Mouse (Mus musculus) CH12.LX (cell line): Measurements from ENCODE around the gene Npy4r. TPM values are rescaled to one million over a fixed set of nuclear protein-coding genes. Genes with fewer than 3 reads are reported as not detected.

Source experiments
- DNase-seq: peaks from one replicate; pipeline ENCODE4 v3.0.0-alpha.2; 2013; ENCODE audit errors: extremely low read depth
- H3K27ac ChIP-seq: 2 replicates; pipeline ENCODE4 v1.5.1; 2012; ENCODE audit warnings: low read depth, mild to moderate bottlenecking, control low read depth, moderate library complexity; ENCODE audit not compliant: insufficient read depth
- H3K27me3 ChIP-seq: replicated peaks from 2 replicates; pipeline ENCODE3; 2012; ENCODE audit warnings: inconsistent platforms
- H3K36me3 ChIP-seq, 2 experiments: replicated peaks in 1 of 2; 2 replicates each; pipeline versions ENCODE3 to v1.6.1; 2012; ENCODE audit warnings: inconsistent platforms in 1 of 2, low read length in 1 of 2, mild to moderate bottlenecking in 1 of 2, mixed read lengths in 1 of 2, moderate library complexity in 1 of 2; ENCODE audit not compliant: control insufficient read depth in 1 of 2, insufficient read depth in 1 of 2
- H3K4me1 ChIP-seq, 2 experiments: 2 replicates each; pipeline ENCODE4 v1.6.1; 2012; ENCODE audit warnings: inconsistent platforms in 1 of 2, moderate library complexity in 1 of 2; ENCODE audit not compliant: insufficient read depth in 2 of 2, control insufficient read depth in 1 of 2
- H3K4me2 ChIP-seq: 2 replicates; pipeline ENCODE4 v1.6.1; 2012; ENCODE audit warnings: low read depth, mild to moderate bottlenecking, control low read depth; ENCODE audit not compliant: poor library complexity, insufficient read depth, severe bottlenecking
- H3K4me3 ChIP-seq, 3 experiments: fragments of 150-350 bp in 1 of 3; sonication (generic) in 1 of 3; replicated peaks in 1 of 3; 2 replicates each; pipeline versions ENCODE3 to v1.5.1; 2011 to 2012; ENCODE audit warnings: low read depth in 2 of 3, low read length in 2 of 3, mild to moderate bottlenecking in 2 of 3, moderate library complexity in 2 of 3, control low read depth in 1 of 3, improper control_type of control experiment in 1 of 3, inconsistent platforms in 1 of 3, mixed read lengths in 1 of 3; ENCODE audit not compliant: poor library complexity in 1 of 3
- H3K79me2 ChIP-seq: replicated peaks from 2 replicates; pipeline ENCODE4 v1.6.1; 2012; ENCODE audit warnings: mild to moderate bottlenecking, moderate library complexity; ENCODE audit not compliant: control insufficient read depth, poor library complexity, insufficient read depth, severe bottlenecking; ENCODE audit errors: extremely low read depth
- H3K9ac ChIP-seq: 2 replicates; pipeline ENCODE4 v1.6.1; 2012; ENCODE audit warnings: low read depth, mild to moderate bottlenecking, control low read depth, moderate library complexity; ENCODE audit not compliant: insufficient read depth
- H3K9me3 ChIP-seq: replicated peaks from 2 replicates; pipeline ENCODE3; 2012; ENCODE audit warnings: low read length, inconsistent platforms, mixed read lengths
- CHD1 ChIP-seq: IDR thresholded peaks from 2 replicates; pipeline ENCODE4 v1.6.1; 2012; ENCODE audit warnings: low read depth, low read length, improper control_type of control experiment, inconsistent platforms
- EP300 ChIP-seq: IDR thresholded peaks from 2 replicates; pipeline ENCODE4 v1.6.1; 2011; ENCODE audit warnings: low read length, improper control_type of control experiment
- JUN ChIP-seq: IDR thresholded peaks from 2 replicates; pipeline ENCODE4 v1.6.1; 2011; ENCODE audit warnings: low read depth, mild to moderate bottlenecking, low read length, improper control_type of control experiment, moderate library complexity; ENCODE audit not compliant: insufficient read depth
- KAT2A ChIP-seq: IDR thresholded peaks from 2 replicates; pipeline ENCODE4 v1.6.1; 2012; ENCODE audit warnings: low read length, improper control_type of control experiment, inconsistent platforms; ENCODE audit not compliant: insufficient replicate concordance
- POLR2AphosphoS2 ChIP-seq: IDR thresholded peaks from 2 replicates; pipeline ENCODE4 v1.6.1; 2011; ENCODE audit warnings: low read depth, low read length, improper control_type of control experiment
- RCOR1 ChIP-seq: conservative IDR thresholded peaks from 2 replicates; pipeline ENCODE4 v1.6.1; 2012; ENCODE audit warnings: low read depth, mild to moderate bottlenecking, inconsistent platforms, low read length, improper control_type of control experiment
- SIN3A ChIP-seq: IDR thresholded peaks from 2 replicates; pipeline ENCODE4 v1.6.1; 2012; ENCODE audit warnings: low read length, improper control_type of control experiment, inconsistent platforms
- USF1 ChIP-seq: IDR thresholded peaks from 2 replicates; pipeline ENCODE4 v1.6.1; 2014; ENCODE audit warnings: low read depth, mild to moderate bottlenecking, inconsistent platforms, low read length, improper control_type of control experiment
- ZMIZ1 ChIP-seq: IDR thresholded peaks from 2 replicates; pipeline ENCODE4 v1.6.1; 2012; ENCODE audit warnings: low read depth, mild to moderate bottlenecking, inconsistent platforms, low read length, improper control_type of control experiment
- dilution Hi-C: fragments of 300-500 bp; cut with MboI; formaldehyde crosslinking; loops from 2 replicates; pipeline ENCODE4 v1.14.3; 2020; ENCODE audit warnings: low sequenced_read_pairs; ENCODE audit not compliant: extremely low pct_unique_long_range_greater_than_20kb, extremely low pct_ligation_motif_present
- in situ Hi-C: fragments of 300-500 bp; cut with MboI; formaldehyde crosslinking; loops from 3 replicates; pipeline ENCODE4 v1.14.3; 2019; ENCODE audit warnings: low sequenced_read_pairs, low pct_ligation_motif_present, low pct_unique_long_range_greater_than_20kb, mixed read lengths
- polyA plus RNA-seq: library from polyadenylated mRNA; unstranded; fragments of >175 nt; gene quantifications from 2 replicates; pipeline ENCODE4 v1.2.1, GENCODE M21; 2012; ENCODE audit warnings: low read depth; ENCODE audit not compliant: insufficient read length
- total RNA-seq, 2 experiments: library from RNA; depleted of rRNA; stranded (reverse); fragments of 300-350 nt in 1 of 2; fragments of >200 nt in 1 of 2; gene quantifications; 2 replicates each; pipeline ENCODE4 v1.2.3; 2012 to 2014

The Npy4r gene
- total and polyA plus RNA-seq, 3 experiments: 0.04 TPM; not detected in 2

DNA sequence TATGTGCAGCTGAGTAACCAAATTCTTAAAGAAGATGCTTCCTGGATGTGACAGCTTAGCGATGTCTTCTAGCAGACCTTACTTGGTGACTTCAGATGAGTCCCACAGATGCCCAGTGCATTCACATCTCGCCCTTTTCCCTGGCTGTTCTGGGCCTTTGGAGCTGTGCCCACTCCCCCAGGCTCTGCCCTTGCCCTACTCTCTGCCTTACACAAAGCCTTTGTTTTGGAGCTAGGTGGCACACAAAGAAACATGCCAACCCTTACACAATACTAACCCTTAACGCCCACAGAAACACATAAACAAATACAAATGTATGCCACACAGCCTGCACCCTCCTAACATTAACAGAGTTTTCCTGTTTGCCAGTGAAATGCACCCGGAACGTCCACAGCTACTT lies 56.1 kb downstream of the Npy4r start:
- H3K4me1 ChIP-seq: peaks cover 4 to 7% of the 10 kb centered on the region in 2 experiments; a peak in 2 of 4 replicates
- TF ChIP-seq KAT2A (no peak), JUN (no peak), USF1 (no peak), SIN3A (no peak), EP300 (no peak), POLR2AphosphoS2 (no peak), CHD1 (no peak), RCOR1 (no peak), ZMIZ1 (no peak)
- TF ChIP-seq, all 38 proteins: peak for 0
- H3K27ac ChIP-seq: no peak overlapping the region
- H3K27me3 ChIP-seq: no peaks in the 10 kb centered on the region
- no peak overlapping the region for H3K4me3 ChIP-seq
- H3K9ac ChIP-seq: no peak overlapping the region
- dilution Hi-C loops: no loop called here
- H3K9me3 ChIP-seq: no peaks in the 10 kb centered on the region
- in situ Hi-C loops: no loop called here
- no peaks in the 10 kb centered on the region for H3K79me2 ChIP-seq
- no peak overlapping the region for H3K4me2 ChIP-seq
- no peaks in the 10 kb centered on the region for H3K36me3 ChIP-seq
- no peak for DNase-seq

Other genes with a start within 250 kb of the Npy4r start
- gene Gdf10, start 228.9 kb downstream of the Npy4r start, total RNA-seq (2012; rRNA removed): not detected in 2 replicates
- not detected in 2 replicates for gene Gdf10, start 228.9 kb downstream of the Npy4r start, total RNA-seq (2014; rRNA removed)
- not detected in 2 replicates for gene Gdf10, start 228.9 kb downstream of the Npy4r start, polyA plus RNA-seq
- not detected in 2 replicates for gene Gdf2, start 211.4 kb downstream of the Npy4r start, total RNA-seq (2012; rRNA removed)
- not detected in 2 replicates for gene Gdf2, start 211.4 kb downstream of the Npy4r start, total RNA-seq (2014; rRNA removed)
- not detected in 2 replicates for gene Gdf2, start 211.4 kb downstream of the Npy4r start, polyA plus RNA-seq
- gene Rbp3, start 198.5 kb downstream of the Npy4r start, total RNA-seq (2012; rRNA removed): not detected in 2 replicates
- not detected in 2 replicates for gene Rbp3, start 198.5 kb downstream of the Npy4r start, total RNA-seq (2014; rRNA removed)
- gene Rbp3, start 198.5 kb downstream of the Npy4r start, polyA plus RNA-seq: not detected in 2 replicates
- gene Zfp488, start 173.7 kb downstream of the Npy4r start, total RNA-seq (2012; rRNA removed): not detected in 2 replicates
- not detected in 2 replicates for gene Zfp488, start 173.7 kb downstream of the Npy4r start, total RNA-seq (2014; rRNA removed)
- not detected in 2 replicates for gene Zfp488, start 173.7 kb downstream of the Npy4r start, polyA plus RNA-seq
- not detected in 2 replicates for gene Gm30083, start 137.3 kb downstream of the Npy4r start, total RNA-seq (2012; rRNA removed)
- not detected in 2 replicates for gene Gm30083, start 137.3 kb downstream of the Npy4r start, total RNA-seq (2014; rRNA removed)
- gene Gm30083, start 137.3 kb downstream of the Npy4r start, polyA plus RNA-seq: not detected in 2 replicates
- gene Gm5460, start 135.7 kb downstream of the Npy4r start, total RNA-seq (2012; rRNA removed): not detected in 2 replicates
- not detected in 2 replicates for gene Gm5460, start 135.7 kb downstream of the Npy4r start, total RNA-seq (2014; rRNA removed)
- not detected in 2 replicates for gene Gm5460, start 135.7 kb downstream of the Npy4r start, polyA plus RNA-seq
- not detected in 2 replicates for gene Antxrl, start 99.8 kb downstream of the Npy4r start, total RNA-seq (2012; rRNA removed)
- gene Antxrl, start 99.8 kb downstream of the Npy4r start, total RNA-seq (2014; rRNA removed): not detected in 2 replicates
- not detected in 2 replicates for gene Antxrl, start 99.8 kb downstream of the Npy4r start, polyA plus RNA-seq
- 1.8 and 2.3 TPM in 2 replicates for gene Anxa8, start 66.5 kb downstream of the Npy4r start, total RNA-seq (2012; rRNA removed)
- 0.23 and 0.24 TPM in 2 replicates for gene Anxa8, start 66.5 kb downstream of the Npy4r start, total RNA-seq (2014; rRNA removed)
- gene Anxa8, start 66.5 kb downstream of the Npy4r start, polyA plus RNA-seq: 0.33 TPM in 1 of 2 replicates, not detected in the other
- not detected in 2 replicates for gene A630023A22Rik, start 49.7 kb downstream of the Npy4r start, total RNA-seq (2012; rRNA removed)
- not detected in 2 replicates for gene A630023A22Rik, start 49.7 kb downstream of the Npy4r start, total RNA-seq (2014; rRNA removed)
- 0.36 TPM in 1 of 2 replicates, not detected in the other for gene A630023A22Rik, start 49.7 kb downstream of the Npy4r start, polyA plus RNA-seq
- gene Gprin2, start 49.2 kb upstream of the Npy4r start, total RNA-seq (2012; rRNA removed): 0.21 and 0.80 TPM in 2 replicates
- gene Gprin2, start 49.2 kb upstream of the Npy4r start, total RNA-seq (2014; rRNA removed): 0.01 and 0.04 TPM in 2 replicates
- gene Gprin2, start 49.2 kb upstream of the Npy4r start, polyA plus RNA-seq: 0.05 and 0.16 TPM in 2 replicates
- not detected in 2 replicates for gene Syt15, start 67.1 kb upstream of the Npy4r start, total RNA-seq (2012; rRNA removed)
- not detected in 2 replicates for gene Syt15, start 67.1 kb upstream of the Npy4r start, total RNA-seq (2014; rRNA removed)
- gene Syt15, start 67.1 kb upstream of the Npy4r start, polyA plus RNA-seq: 0.10 TPM in 1 of 2 replicates, not detected in the other
- gene Shld2, start 158.0 kb upstream of the Npy4r start, total RNA-seq (2012; rRNA removed): 13.4 and 13.9 TPM in 2 replicates
- gene Shld2, start 158.0 kb upstream of the Npy4r start, total RNA-seq (2014; rRNA removed): 21.8 and 24.1 TPM in 2 replicates
- gene Shld2, start 158.0 kb upstream of the Npy4r start, polyA plus RNA-seq: 11.4 and 12.0 TPM in 2 replicates
- gene Glud1, start 158.2 kb upstream of the Npy4r start, total RNA-seq (2012; rRNA removed): 87.3 and 89.9 TPM in 2 replicates
- 116 and 118 TPM in 2 replicates for gene Glud1, start 158.2 kb upstream of the Npy4r start, total RNA-seq (2014; rRNA removed)
- gene Glud1, start 158.2 kb upstream of the Npy4r start, polyA plus RNA-seq: 134 and 143 TPM in 2 replicates
- not detected in 2 replicates for gene Fam25c, start 202.9 kb upstream of the Npy4r start, total RNA-seq (2012; rRNA removed)
- gene Fam25c, start 202.9 kb upstream of the Npy4r start, total RNA-seq (2014; rRNA removed): not detected in 2 replicates
- not detected in 2 replicates for gene Fam25c, start 202.9 kb upstream of the Npy4r start, polyA plus RNA-seq
- 0.21 and 0.50 TPM in 2 replicates for gene Sncg, start 222.3 kb upstream of the Npy4r start, total RNA-seq (2012; rRNA removed)
- gene Sncg, start 222.3 kb upstream of the Npy4r start, total RNA-seq (2014; rRNA removed): 0.50 TPM in 1 of 2 replicates, not detected in the other
- 0.27 TPM in 1 of 2 replicates, not detected in the other for gene Sncg, start 222.3 kb upstream of the Npy4r start, polyA plus RNA-seq
- 0.04 TPM in 1 of 2 replicates, not detected in the other for gene Mmrn2, start 223.0 kb upstream of the Npy4r start, total RNA-seq (2012; rRNA removed)
- not detected in 2 replicates for gene Mmrn2, start 223.0 kb upstream of the Npy4r start, total RNA-seq (2014; rRNA removed)
- gene Mmrn2, start 223.0 kb upstream of the Npy4r start, polyA plus RNA-seq: 0.06 and 0.10 TPM in 2 replicates